Mouse (Mus musculus) C2C12 (cell line): Measurements from ENCODE around the gene Osbpl3.

Experiments
- CEBPB ChIP-seq: IDR thresholded peaks from one replicate; pipeline ENCODE4 v1.6.1; 2011; ENCODE audit warnings: low read depth, mild to moderate bottlenecking, control low read depth, moderate library complexity
- CTCF ChIP-seq: IDR thresholded peaks from one replicate; pipeline ENCODE4 v1.5.1; 2011; ENCODE audit not compliant: control insufficient read depth, insufficient read depth, insufficient read length
- MAX ChIP-seq: IDR thresholded peaks from one replicate; pipeline ENCODE4 v1.6.1; 2011; ENCODE audit warnings: mild to moderate bottlenecking, control low read depth
- MYOD1 ChIP-seq: IDR thresholded peaks from one replicate; pipeline ENCODE4 v1.6.1; 2011; ENCODE audit warnings: low read depth; ENCODE audit not compliant: control insufficient read depth, insufficient read length
- USF1 ChIP-seq: IDR thresholded peaks from one replicate; pipeline ENCODE4 v1.6.1; 2011; ENCODE audit warnings: low read depth, mild to moderate bottlenecking, control low read depth, moderate library complexity

DNA sequence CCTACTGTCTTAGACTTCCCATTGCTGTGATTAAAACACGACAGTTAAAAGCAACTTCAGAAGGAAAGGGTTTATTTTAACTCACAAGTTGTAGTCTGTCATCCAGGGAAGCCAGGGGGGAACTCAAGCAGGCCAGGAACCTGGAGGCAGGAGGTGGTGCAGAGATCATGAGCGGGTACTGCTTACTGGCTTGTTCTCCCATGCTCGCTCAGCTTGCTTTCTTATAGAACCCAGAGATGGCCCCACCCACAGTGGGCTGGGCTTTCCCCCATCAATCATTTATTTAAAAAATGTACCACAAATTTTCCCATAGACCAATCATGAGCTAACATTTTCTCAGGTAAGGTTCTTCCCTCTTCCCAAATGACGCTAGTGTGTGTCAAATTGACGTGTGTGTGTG lies 49.5 kb upstream of the Osbpl3 start:
- no peak for TF ChIP-seq CTCF
- no peak for TF ChIP-seq MAX
- TF ChIP-seq CEBPB: no peak
- TF ChIP-seq MYOD1: no peak
- TF ChIP-seq USF1: no peak
